Mouse (Mus musculus) gastrocnemius, postnatal 14 days (tissue): ENCODE data around the gene Tbc1d10c. TPM values are rescaled to one million over a fixed set of nuclear protein-coding genes. Genes with fewer than 3 reads are reported as not detected.

ENCODE experiments used
- DNase-seq: peaks from one replicate; pipeline ENCODE4 v3.0.0; 2021; ENCODE audit warnings: mixed read lengths
- intact Hi-C: fragments of 180-260 bp; cut with DNase I; formaldehyde crosslinking; loops from one replicate; pipeline ENCODE4 v1.15.1; 2025; ENCODE audit warnings: low total_unique reads
- long read RNA-seq, 2 experiments: library from polyadenylated mRNA; stranded (forward); transcript quantifications; one replicate each; pipeline ENCODE4 v2.0.0; 2021
- total RNA-seq, 2 experiments: library from RNA; stranded (reverse); gene quantifications; 2 replicates each; pipeline ENCODE4 v1.2.3; 2021

Tbc1d10c gene
- total RNA-seq = 1 to 10 TPM; 2.7 TPM
- long read RNA-seq, experiment 1, partial matches to known transcripts = 0 of 2 reads
- long read RNA-seq, experiment 1, other reads (novel, unspliced or antisense) = 0 of 2 reads
- long read RNA-seq, experiment 2, partial matches to known transcripts = 2 of 3 reads
- long read RNA-seq, experiment 2, other reads (novel, unspliced or antisense) = 0 of 3 reads

DNA sequence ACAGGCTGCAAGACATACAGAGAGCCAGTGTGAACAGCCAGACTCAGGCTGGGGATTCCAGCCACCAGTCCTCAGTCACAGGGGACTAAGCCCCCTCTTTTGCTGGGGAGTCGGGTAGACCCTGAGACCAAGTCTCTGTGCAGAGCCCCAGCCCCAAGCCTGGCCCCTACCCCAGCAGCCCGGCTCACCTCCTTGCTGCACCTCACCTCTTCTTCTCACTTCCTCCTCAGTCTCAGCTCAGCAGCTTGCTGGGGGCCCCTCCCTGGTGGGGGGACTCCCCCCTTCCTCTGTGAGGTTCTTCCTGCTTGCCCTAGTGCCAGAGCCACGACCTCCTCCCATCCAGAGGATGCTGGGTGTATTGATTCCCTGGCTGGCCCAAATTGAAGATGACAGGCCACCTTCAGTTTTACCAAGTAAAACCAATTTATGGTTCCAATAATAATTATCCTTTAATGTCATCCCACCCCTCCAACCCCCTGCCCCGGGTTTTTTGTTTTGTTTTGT, at the start of gene Tbc1d10c:
Tbc1d10c (minus strand) TSS at position 454 of the 504 bp plus-strand sequence.
- intact Hi-C loops = no loop called here
- DNase-seq = peak; percentile 32

DNA sequence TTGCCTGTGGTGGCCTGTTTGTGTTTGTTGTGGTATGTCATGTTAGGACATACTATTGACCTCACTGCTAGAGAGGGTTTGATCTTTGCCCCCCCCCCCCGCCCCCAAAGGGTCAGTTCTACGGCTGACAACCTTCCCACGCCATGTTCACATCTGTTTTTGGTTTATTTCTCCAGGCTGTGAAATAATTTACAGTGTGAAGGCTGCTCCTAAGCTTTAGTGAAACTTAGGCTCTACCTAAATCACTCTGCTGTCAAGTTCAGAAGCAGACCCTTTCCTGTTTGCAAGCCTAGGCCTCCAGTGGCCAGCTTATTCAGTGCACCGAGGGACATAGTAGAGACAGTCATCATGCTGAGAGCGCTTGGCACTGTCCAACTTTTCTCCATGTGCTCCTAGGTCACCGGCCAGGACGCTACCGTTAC, 49.2 kb upstream of the Tbc1d10c start:
- no peak for DNase-seq
- intact Hi-C loops = no loop called here

DNA sequence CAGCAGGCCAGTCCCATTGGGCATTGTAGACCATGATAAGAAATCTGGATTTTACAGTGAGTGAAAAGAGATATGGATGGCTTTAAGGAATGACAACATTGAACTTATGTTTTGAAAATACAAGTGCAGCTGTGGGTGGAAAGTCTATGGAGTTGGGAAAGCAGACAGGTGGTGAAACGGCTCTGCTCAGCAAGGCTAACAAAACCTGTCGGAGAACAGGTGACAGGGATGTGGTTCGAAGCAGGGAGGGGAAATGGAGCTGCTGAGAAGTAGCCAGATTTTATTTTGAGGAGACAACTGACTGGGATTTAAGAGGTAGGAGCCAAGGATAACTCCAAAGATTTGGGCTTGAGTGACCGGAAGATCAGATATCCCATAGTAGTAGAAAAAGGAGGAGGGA, 43.5 kb upstream of the Tbc1d10c start:
- intact Hi-C loops = no loop called here

DNA sequence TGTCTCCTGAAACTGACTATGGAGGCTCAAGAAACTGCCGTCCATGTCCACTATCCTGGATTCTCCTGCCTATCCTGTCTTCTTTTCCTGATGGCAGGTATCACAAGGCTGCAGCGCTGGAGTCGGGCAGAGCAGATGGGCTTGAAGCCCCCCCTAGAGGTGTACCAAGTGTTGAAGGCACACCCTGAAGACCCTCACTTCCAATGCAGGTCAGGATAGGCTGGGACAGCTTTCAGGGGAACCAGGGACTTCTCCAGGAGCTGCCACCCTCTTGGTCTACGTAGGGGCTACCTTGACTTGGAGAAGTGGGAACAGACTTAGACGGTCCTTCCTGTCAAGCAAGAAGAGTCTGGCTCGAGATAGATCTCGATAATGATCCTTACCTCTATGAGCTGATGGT, 41.6 kb upstream of the Tbc1d10c start:
- DNase-seq = no peak
- intact Hi-C loops = no loop called here

More for the DNA sequence above, 43.5 kb upstream of the Tbc1d10c start:
- DNase-seq = no peak

DNA sequence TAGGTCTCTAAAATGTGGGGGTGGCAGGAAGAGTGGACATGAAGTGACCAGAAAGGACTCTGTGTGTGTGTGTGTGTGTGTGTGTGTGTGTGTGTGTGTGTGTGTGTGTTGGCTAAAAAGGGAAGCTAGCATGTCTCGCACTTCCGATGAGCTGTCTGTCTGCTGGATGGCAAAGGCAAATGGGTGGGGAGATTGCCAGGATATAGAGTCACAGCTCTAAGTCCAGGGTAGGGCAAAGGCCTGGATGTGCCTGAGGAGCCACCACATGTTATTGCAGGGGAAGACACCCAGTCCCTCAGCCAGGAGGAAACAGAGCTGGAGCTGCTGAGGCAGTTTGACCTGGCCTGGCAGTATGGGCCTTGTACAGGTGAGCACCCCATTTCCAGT, 41.1 kb upstream of the Tbc1d10c start:
- intact Hi-C loops = no loop called here
- DNase-seq = peak; percentile 37

DNA sequence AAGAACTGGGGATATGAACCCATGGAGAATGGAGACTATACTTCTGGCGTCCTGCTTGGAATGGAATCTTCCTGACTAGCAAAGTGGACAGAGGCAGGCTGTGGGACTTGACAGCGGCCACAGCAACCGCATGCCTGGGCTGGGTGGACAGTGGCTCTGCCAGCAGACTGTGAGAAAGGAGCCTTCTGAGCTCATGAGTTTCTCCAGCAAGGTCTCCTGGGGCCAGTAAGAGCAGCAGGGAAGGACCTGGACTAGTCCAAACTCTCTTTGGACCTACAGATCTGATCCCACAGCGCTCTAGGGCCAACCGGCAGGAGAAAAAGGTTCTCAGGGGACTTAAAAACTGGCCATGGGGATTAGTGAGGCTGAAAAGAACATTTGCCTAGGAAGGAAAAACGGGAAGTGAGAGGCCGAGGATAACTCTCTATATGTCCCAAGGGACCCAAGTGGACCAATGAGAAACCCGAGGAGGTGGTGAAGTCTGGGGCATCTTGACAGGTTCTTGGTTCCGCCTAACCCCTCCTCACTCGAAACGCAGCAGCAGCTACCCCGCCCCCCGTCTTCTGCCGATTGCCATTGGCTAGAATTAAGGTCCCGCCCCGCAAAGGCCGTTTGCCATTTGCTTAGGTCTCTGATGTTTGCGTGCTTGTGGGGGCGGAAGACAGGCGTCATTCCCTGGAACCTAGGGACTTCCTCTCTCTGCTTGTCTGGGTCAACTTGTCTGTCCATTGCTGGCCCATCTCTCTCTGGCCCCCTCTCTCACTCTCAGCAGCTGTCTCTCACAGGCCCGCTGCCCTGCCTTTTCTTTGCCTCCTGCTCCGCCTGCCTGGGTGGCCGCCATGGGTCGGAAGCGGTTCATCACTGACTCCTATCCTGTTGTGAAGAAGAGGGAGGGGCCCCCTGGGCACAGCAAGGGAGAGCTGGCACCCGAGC, 40.4 kb upstream of the Tbc1d10c start, which contains the start of gene Pold4:
Pold4 (plus strand) TSS at position 647 of the 933 bp plus-strand sequence.
- intact Hi-C loops = no loop called here
- DNase-seq = peak; percentile 99

DNA sequence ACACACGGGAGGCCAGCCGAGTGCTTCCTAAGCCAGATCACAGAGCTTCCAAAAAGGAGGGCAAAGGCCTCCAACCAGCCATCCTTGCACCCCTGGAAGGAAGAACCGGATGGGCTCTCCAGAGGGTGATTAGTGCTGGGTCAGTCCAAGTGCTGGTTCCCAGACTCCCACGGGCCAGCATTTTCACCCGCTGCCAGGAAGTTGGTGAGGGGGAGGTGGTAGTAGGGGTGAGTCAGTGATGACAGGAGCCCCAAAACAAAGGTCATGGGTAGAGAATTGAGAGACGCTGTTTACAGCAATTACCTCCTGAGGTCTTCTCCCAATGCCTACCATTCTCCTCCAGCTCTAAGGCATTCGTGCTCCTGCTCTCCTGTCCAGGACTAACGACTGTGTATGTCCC, 39.3 kb upstream of the Tbc1d10c start:
- DNase-seq = no peak
- intact Hi-C loops = no loop called here

DNA sequence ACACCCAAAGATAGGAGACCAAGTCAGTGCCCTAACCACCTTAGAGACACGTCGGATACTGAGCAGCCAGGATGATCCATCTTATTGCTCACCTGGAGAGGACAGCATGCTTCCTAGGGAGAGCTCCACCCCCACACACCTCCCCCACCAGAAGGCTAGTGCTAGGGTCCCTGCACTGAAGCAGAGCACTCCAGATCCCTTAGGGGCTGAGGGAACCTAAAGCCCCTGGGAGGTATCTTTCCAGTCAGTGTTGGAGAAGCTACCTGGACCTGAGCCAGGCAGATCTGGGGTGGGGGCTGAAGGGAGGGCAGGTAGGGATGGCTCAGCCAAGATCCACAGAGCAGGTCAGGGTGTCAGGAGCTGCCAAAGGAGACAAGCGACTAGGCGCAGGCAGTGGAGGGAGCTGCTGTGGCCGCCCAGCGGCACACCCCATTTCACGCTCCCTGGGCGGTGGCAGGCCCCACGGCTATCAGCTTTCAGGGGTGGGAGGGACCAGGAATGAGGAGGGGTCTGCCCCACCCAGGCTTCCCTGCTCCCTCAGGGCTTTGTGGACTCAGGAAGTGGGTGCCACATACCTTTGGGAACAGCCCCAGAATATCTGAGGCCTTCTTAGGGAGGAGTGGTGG, 38.5 kb upstream of the Tbc1d10c start:
- DNase-seq = no peak
- intact Hi-C loops = no loop called here

DNA sequence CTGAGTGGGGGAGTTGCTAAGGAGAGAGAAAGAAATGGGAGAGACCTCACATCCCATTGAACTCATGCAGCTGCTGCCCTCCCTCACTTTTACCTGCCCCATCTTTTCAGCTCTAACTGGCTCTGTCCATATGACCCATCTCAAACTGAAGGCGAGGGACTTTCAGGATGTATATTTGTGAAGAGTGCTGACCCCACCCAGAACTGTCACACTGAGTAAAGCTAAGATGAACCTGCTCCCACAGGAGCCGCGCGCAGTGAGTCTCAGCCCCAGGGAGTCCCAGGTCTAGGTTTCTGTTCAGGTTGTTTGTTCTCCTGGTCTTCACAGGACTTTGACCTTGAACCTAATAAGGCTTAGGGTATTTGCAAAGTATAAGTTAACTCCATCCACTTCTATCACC, 37.8 kb upstream of the Tbc1d10c start:
- DNase-seq = no peak

DNA sequence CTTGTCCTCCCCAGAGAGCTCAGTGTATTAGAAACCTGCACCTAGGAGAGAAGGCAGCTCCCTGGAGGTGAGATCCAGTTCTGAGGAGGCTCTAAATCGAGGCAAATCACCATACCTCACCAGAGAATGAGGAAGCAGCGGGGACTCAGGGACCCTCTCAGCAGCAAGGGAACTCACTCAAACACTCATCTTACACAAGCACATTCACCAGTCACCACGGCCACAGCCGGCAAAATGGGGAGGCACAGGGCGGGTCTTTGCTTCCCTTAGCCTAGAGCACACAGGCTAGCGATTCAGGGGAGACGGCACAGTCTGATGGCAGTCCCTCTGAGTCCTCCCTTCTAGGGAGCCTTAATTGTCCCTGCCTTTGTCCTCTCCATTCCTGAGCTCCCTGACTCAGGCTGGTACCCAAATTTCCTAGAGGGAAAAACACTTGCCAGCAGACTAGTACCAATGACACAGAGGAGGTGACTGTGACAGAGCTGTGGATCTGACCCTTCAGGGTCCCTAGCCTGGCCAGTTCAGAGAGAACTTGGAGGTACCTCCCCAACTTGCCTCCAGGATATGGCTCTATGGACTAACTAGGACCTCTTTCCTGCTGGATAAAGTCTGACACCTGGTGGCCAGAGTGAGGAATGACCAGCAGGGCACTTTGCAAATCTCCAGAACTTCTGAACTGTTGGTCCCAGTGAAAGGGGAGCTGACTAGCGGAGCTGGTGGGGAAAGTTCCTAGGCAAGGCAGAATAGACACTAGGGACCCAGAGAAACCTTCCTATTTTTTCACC, 37.0 kb upstream of the Tbc1d10c start:
- intact Hi-C loops = no loop called here
- peak; percentile 67 for DNase-seq

More for the DNA sequence above, 37.8 kb upstream of the Tbc1d10c start:
- intact Hi-C loops = no loop called here

DNA sequence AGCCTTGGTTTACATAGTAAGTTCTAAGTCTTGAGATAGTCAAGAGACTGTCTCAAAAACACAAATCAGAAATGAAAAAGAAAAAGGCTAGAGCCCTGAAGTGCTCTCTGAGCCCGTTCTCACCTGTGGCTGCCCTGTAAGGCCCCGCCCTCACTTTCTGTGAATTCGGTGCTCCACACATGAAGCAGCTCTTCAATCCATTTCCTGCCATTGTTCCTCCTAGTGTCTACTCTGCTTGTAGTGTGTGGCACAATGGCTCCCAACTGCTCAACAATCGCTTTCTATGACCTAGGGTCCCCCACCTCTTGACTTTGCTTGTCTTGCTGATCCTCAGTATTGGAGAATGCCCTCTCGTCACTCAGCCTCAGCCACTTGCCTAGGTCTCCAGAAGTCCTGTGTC, 36.4 kb upstream of the Tbc1d10c start:
- DNase-seq = no peak
- intact Hi-C loops = no loop called here

DNA sequence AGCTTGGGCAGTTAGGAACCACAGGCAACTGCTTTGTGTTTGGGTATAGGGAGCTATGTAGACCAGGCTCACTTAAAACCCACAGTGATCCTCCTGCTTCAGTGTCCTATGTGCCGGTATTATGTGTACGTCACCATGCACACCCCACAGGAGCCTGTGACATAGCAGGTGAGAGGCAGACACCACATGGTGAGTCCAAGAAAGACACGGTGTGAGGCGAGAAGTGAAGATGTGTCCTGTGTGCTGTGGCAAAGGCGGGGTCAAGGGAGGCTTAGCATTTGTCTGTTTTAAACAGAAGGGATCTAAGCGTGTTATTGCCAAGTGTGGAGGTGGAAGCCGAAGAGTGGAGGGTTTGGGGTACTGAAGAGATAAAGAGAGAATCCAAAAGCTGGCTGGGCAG, 35.7 kb upstream of the Tbc1d10c start:
- DNase-seq = no peak
- intact Hi-C loops = no loop called here

DNA sequence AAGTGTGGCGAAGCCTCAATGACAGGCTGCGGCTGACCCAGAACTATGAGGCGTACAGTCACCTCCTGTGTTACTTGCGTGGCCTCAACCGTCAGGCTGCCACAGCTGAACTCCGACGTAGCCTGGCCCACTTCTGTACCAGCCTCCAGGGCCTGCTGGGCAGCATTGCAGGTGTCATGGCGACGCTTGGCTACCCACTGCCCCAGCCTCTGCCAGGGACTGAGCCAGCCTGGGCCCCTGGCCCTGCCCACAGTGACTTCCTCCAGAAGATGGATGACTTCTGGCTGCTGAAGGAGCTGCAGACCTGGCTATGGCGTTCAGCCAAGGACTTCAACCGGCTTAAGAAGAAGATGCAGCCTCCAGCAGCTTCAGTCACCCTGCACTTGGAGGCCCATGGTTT, 31.1 kb upstream of the Tbc1d10c start:
- no peak for DNase-seq
- intact Hi-C loops = no loop called here

DNA sequence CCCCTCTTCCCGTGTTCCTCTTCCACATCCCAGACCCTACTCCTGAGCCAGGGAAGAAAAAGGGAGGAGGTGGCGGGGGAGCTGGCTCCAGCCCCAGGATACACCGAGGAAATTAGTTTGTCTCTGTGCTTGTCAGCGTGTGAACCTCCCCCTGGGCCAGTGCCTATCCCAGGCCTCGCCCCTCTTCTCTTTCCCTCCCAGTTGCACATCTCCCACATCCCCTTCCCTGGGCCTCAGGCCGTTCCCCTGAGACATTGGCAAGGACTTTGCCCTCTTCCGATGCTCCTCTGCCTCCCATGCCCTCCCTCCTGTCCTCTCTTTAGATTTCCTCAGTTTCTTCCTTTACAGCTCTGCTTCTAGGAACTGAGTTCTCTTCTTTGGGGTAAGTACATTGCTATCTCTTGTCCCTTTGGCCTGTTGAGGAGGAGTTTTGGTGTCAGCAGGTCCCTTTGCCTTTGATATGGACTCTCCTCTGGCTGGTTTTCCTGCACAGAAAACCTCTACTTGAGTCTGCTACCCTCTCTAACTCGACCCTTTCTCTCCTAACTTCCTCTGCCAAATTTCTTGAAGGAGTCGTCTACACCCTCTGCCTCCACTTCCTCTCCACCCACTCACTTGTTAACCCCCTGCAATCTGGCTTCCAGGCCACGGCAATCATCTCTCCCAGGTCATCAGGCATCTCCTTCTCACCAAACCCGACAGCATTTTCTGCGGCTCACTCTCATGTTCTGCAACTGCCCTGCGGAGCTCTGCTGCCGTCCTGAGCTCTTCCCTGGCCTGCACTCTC, 30.1 kb upstream of the Tbc1d10c start:
- peak; percentile 53 for DNase-seq
- intact Hi-C loops = no loop called here

DNA sequence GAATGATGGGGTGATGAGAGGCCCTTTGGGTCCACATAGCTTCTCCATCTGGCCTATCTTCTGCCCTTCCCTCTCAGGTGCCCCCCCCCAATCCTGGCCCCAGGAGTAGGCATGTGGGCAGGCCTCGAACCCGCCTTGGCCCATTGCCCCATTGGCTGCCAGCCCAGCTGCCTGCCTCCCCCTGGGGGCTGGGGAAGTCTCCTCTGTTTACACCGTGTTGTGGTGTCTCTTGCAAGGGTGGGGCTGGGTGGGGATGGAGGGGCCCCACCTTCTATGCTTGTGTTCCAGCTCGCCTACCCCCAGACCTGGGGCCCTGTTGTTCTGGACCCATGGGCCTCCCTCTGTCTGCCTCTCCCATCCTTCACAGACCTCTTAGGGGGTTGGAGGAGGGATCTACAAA, 29.3 kb upstream of the Tbc1d10c start:
- DNase-seq = no peak
- intact Hi-C loops = no loop called here

DNA sequence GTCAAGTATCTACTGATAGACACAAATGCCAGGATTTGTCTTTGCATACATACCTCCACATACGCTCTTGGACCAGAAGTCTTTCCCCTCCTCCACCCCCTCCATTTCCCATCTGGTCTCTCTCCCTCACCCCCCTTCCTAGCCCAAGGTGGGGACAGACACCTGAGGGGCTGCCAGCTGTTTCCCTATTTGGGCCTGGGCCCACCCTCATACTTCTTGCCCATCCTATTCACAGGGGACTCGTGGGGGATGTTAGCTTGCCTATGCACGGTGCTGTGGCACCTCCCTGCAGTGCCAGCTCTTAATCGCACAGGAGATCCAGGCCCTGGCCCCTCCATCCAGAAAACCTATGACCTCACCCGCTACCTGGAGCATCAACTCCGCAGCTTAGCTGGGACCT, 28.9 kb upstream of the Tbc1d10c start:
- intact Hi-C loops = no loop called here
- no peak for DNase-seq

DNA sequence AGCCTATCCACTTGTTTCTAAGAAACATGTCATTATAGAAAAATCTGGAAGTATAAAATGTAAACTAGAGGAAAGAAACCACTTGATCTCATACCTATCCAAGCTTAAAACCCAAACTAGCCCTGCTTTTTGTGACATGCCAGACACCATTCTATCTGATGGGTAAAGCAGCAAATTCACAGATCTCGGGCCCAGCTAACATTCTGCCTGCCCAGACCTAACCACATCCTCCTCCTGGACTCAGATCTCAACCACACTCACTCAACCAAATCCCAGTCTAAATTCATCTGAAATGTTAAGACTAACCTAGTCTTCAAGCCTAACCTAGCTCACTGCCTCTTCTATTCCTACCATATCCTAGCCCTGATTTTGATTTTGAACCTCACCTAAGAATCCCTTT, 27.7 kb upstream of the Tbc1d10c start:
- intact Hi-C loops = no loop called here
- no peak for DNase-seq

DNA sequence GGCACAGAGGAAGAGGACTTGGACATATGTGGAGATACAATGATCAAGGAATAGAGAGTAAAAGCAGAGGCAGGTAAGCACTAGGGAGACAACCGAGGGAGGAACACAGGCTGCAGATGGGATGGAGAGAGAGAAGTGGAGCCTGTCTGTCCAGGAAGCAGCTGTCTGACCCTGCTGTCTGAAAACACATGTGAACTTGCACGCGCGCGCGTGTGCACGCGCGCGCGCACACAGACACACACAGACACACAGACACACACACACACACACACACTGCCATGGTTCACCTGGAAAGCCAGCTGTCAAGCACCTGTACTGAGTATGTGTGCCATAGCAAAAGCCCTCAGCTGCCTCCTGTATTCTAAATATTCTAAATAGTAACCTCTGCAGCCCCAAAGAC, 27.2 kb upstream of the Tbc1d10c start:
- no peak for DNase-seq
- intact Hi-C loops = no loop called here

DNA sequence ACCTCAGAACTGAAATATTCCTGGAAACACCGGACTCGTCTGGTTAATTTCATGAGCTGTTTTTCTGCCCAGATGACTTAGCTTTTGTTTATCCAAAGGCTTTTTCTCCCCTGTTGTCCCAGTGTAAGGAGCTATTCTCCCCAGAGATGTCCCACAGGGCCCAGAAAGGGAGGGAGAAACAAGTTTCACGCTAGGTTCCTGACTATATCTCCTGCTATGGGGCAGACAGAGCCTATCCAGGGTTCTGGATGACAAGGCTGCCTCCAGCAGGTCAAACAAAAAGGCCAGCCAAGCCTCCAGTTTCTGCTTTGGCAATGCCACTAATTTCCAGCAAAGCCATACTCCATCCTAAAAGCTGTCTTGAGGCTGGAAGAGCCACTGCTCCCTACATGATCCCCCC, 26.8 kb upstream of the Tbc1d10c start:
- DNase-seq = no peak
- intact Hi-C loops = no loop called here
